ENCODE assay signal across 8 mouse cellular contexts in the genomic region with DNA sequence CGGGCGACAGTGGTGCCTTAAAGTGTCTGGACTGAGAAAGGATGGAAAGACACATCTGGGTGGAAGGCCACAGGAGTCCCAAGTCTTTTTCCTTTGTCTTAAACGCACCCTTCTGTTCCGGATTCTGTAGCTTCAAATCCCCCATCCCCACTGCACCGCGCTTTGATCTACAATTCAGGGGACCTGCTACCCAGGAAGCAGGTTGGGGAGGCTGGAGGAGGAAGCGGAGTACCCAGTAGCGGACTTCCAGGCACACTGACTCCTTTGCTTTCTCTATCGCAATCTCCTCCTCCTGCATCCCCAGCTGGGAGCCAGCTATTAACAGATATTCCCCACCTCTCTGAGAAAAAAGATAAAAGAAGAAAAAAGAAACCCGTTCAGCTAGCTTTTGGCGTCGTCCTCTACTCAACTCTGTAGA. TPM values are rescaled to one million over a fixed set of nuclear protein-coding genes. Genes with fewer than 3 reads are reported as not detected.
DNase-seq lines count a peak whose midpoint lies in the region; ATAC-seq and TF ChIP-seq lines count a peak whose summit lies in the region.

No protein-coding gene starts in this region.

- no peaks in the 10 kb centered on the region for H3K9me3 ChIP-seq in G1E (replicated peaks)
- no peaks in the 10 kb centered on the region for H3K9me3 ChIP-seq in forebrain, embryonic 12.5 days
- no peaks in the 10 kb centered on the region for H3K9me3 ChIP-seq in liver, embryonic 12.5 days (replicated peaks)

- intact Hi-C loops in heart, adult 2 months (cut with DNase I), result loop anchor here (5.0 to 10.0 kb wide), 3 partner anchors 345 to 825 kb away; no protein-coding TSS in a partner anchor

- TF ChIP-seq POLR2A in heart, adult 2 months (IDR thresholded peaks at IDR 0.05; ENCODE audit: insufficient read depth, low read depth, low read length), result no peak
- no peak for TF ChIP-seq POLR2A in thymus, adult 2 months (IDR thresholded peaks at IDR 0.05; ENCODE audit: control insufficient read depth, extremely low read depth, insufficient read depth, low read length, poor library complexity)

- H3K36me3 ChIP-seq in heart, adult 2 months (ENCODE audit: control insufficient read depth, insufficient read depth, low read length), result no peaks in the 10 kb centered on the region
- no peaks in the 10 kb centered on the region for H3K36me3 ChIP-seq in G1E (replicated peaks)
- H3K36me3 ChIP-seq in forebrain, embryonic 12.5 days (replicated peaks), result no peaks in the 10 kb centered on the region
- H3K36me3 ChIP-seq in liver, embryonic 12.5 days, result no peaks in the 10 kb centered on the region
- no peaks in the 10 kb centered on the region for H3K36me3 ChIP-seq in thymus, adult 2 months (ENCODE audit: control insufficient read depth, insufficient read depth, low read length)

- TF ChIP-seq EP300 in heart, adult 2 months (IDR thresholded peaks at IDR 0.05; ENCODE audit: insufficient read depth, low read depth, low read length), result no peak

- no peak for TF ChIP-seq CTCF in heart, adult 2 months (IDR thresholded peaks at IDR 0.05)
- TF ChIP-seq CTCF in G1E (IDR thresholded peaks at IDR 0.05; ENCODE audit: low read depth, low read length), result no peak
- TF ChIP-seq CTCF in thymus, adult 2 months (IDR thresholded peaks at IDR 0.05; ENCODE audit: borderline replicate concordance, control insufficient read depth, extremely low read depth, insufficient read depth, low read length, poor library complexity), result no peak

- no peak overlapping the region for H3K9ac ChIP-seq in heart, adult 2 months (ENCODE audit: low read depth, low read length)
- peak overlapping the region; percentile 62 for H3K9ac ChIP-seq in forebrain, embryonic 12.5 days
- no peak overlapping the region for H3K9ac ChIP-seq in liver, embryonic 12.5 days

- no peaks in the 10 kb centered on the region for H3K4me1 ChIP-seq in heart, adult 2 months (ENCODE audit: control insufficient read depth, insufficient read depth, low read length)
- H3K4me1 ChIP-seq in G1E (ENCODE audit: insufficient read depth, low read depth, low read length), result peaks cover 16% of the 10 kb centered on the region; the same call in 1 of the 2 replicates
- peaks cover 70% of the 10 kb centered on the region for H3K4me1 ChIP-seq in forebrain, embryonic 12.5 days
- H3K4me1 ChIP-seq in liver, embryonic 12.5 days, result no peaks in the 10 kb centered on the region
- no peaks in the 10 kb centered on the region for H3K4me1 ChIP-seq in thymus, adult 2 months (replicated peaks; ENCODE audit: control insufficient read depth, insufficient read depth, low read length)

- no peaks in the 10 kb centered on the region for H3K79me2 ChIP-seq in heart, adult 2 months (replicated peaks; ENCODE audit: control insufficient read depth, insufficient read depth, low read length)

- 12% methylated on average over 12 of the region's 12 CpGs for WGBS in heart, adult 2 months
- WGBS in forebrain, embryonic 12.5 days, result under 1% methylated on average over 12 of the region's 12 CpGs
- 2% methylated on average over 12 of the region's 12 CpGs for WGBS in liver, embryonic 12.5 days (ENCODE audit: insufficient replicate concordance)
- 6% methylated on average over 12 of the region's 12 CpGs for WGBS in thymus, adult 2 months

- H3K4me2 ChIP-seq in forebrain, embryonic 12.5 days, result peak overlapping the region; percentile 72
- peak overlapping the region; percentile 41 for H3K4me2 ChIP-seq in liver, embryonic 12.5 days

- no peak for ATAC-seq in G1E (ENCODE audit: extremely low read depth, insufficient number of reproducible peaks, low FRiP score, poor library complexity, severe bottlenecking)
- ATAC-seq in forebrain, embryonic 12.5 days (ENCODE audit: low FRiP score), result no peak
- no peak for ATAC-seq in liver, embryonic 12.5 days

- peak overlapping the region; percentile 36 for H3K4me3 ChIP-seq in heart, adult 2 months
- peak overlapping the region; percentile 53; the same call in 1 of the 2 replicates for H3K4me3 ChIP-seq in G1E (ENCODE audit: low read depth, low read length)
- H3K4me3 ChIP-seq in forebrain, embryonic 12.5 days (replicated peaks), result peak overlapping the region; percentile 39
- H3K4me3 ChIP-seq in liver, embryonic 12.5 days, result peak overlapping the region; percentile 12; the same call in 1 of the 2 replicates
- no peak overlapping the region for H3K4me3 ChIP-seq in thymus, adult 2 months (ENCODE audit: control insufficient read depth, insufficient read depth, low read length)

- peaks cover 2% of the 10 kb centered on the region for H3K27me3 ChIP-seq in heart, adult 2 months (ENCODE audit: control insufficient read depth, insufficient read depth, low read length)
- H3K27me3 ChIP-seq in G1E (ENCODE audit: insufficient read depth, low read length), result peaks cover 35% of the 10 kb centered on the region
- peaks cover 60% of the 10 kb centered on the region for H3K27me3 ChIP-seq in forebrain, embryonic 12.5 days
- peaks cover 84% of the 10 kb centered on the region for H3K27me3 ChIP-seq in liver, embryonic 12.5 days (replicated peaks)
- peaks cover 10% of the 10 kb centered on the region; the same call in 1 of the 2 replicates for H3K27me3 ChIP-seq in thymus, adult 2 months (ENCODE audit: control insufficient read depth, insufficient read depth, low read length)

- no peak for DNase-seq in heart, adult 2 months
- DNase-seq in heart, postnatal 4 days, result no peak
- DNase-seq in G1E (ENCODE audit: low spot score), result no peak
- no peak for DNase-seq in Muller cell, postnatal 12 days (ENCODE audit: inconsistent ontology term)
- DNase-seq in thymus, postnatal 4 days, result no peak
- DNase-seq in thymus, adult 2 months, result no peak

- H3K27ac ChIP-seq in heart, adult 2 months, result no peak overlapping the region; the same call in 1 of the 2 replicates
- H3K27ac ChIP-seq in forebrain, embryonic 12.5 days, result peak overlapping the region; percentile 87
- no peak overlapping the region for H3K27ac ChIP-seq in liver, embryonic 12.5 days
- H3K27ac ChIP-seq in thymus, adult 2 months (ENCODE audit: control insufficient read depth, insufficient read depth, low read length), result no peak overlapping the region

RNA-seq across cellular contexts. Expression of a gene that starts 10.1 kb away (rescaled TPM):
- 1 to 10 TPM; 2.7 TPM for total RNA-seq in heart, adult 2 months (2021)
- 8.9 and 10.5 TPM in 2 replicates for polyA plus RNA-seq in heart, adult 2 months (2012; rRNA removed)
- 1 to 10 TPM; 4.6 to 4.8 TPM for total RNA-seq in heart, postnatal 4 days (2021)
- 0.83 TPM in 1 of 2 replicates, not detected in the other for total RNA-seq in G1E (2014; fragmentation: Nextera tagmentation)
- total RNA-seq in G1E (2017), result 0.05 TPM in 1 of 2 replicates, not detected in the other
- polyA plus RNA-seq in G1E (2012), result 0.05 and 0.12 TPM in 2 replicates
- polyA plus RNA-seq in forebrain, embryonic 12.5 days (2016; fragmentation: Nextera tagmentation; extraction: Ambion mirVana), result 86.3 and 113 TPM in 2 replicates
- polyA plus RNA-seq in liver, embryonic 12.5 days (2016; fragmentation: Nextera tagmentation; extraction: Ambion mirVana), result 1.5 and 1.7 TPM in 2 replicates
- 9.2 and 11.6 TPM in 2 replicates for polyA plus RNA-seq in thymus, adult 2 months (2012; rRNA removed)
